Mouse (Mus musculus) common myeloid progenitor, adult 5-6 weeks (primary cell): Measurements from ENCODE around the gene Olfr1234. TPM values are rescaled to one million over a fixed set of nuclear protein-coding genes. Genes with fewer than 3 reads are reported as not detected.

Experiments
- ATAC-seq: replicated peaks from 2 replicates; pipeline ENCODE4 v1.8.0; 2016; ENCODE audit warnings: low read depth, mild to moderate bottlenecking, moderate TSS enrichment, inconsistent platforms; ENCODE audit not compliant: poor library complexity, severe bottlenecking
- total RNA-seq: library from RNA; stranded (forward); fragments of 200-1000, 187-1606 nt; gene quantifications from 2 replicates; pipeline ENCODE4 v1.2.3, GENCODE M21; 2017

Olfr1234 gene
- total RNA-seq = not detected in 2 replicates

DNA sequence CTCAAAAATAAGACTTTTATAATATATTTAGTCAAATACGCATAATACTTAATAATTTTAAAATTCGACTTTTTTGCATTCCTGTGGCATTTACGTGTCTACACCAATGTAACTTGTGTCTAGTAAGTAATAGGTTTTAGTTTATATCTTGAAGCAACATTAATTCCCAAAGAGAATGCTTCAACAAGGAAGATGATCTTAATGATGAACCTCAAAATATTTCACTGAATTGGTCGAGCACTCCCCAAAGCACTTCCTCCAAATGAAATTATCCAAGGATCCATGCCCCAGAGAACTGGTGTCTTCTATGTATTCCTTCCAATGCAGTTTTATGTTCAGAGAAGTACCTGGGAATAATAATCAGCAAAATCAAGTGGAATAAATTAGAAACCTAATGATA, at the start of gene Olfr1234:
Olfr1234 (minus strand) TSS at position 101 of the 400 bp plus-strand sequence.
- no peak for ATAC-seq

DNA sequence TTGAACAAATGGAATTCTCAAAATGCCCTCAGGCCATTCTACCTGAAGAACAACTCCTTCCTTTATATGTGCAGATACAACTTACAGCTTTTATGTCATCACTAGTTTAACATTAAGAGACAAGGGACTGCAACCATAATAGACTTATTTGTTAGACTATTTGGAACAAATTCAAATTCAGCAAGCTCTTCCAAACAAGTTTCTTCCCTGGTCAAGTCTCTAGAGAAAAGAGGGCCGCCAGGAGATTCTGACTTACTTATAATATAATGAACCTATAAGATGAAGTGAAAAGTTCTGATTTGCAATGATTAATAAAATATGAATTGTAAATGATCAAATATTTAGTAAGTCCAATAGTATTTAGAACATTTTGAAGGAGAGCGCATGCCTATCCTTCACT, 44.9 kb upstream of the Olfr1234 start, which contains the start of gene Olfr1238:
Olfr1238 (minus strand) TSS at position 101 of the 400 bp plus-strand sequence.
- no peak for ATAC-seq

DNA sequence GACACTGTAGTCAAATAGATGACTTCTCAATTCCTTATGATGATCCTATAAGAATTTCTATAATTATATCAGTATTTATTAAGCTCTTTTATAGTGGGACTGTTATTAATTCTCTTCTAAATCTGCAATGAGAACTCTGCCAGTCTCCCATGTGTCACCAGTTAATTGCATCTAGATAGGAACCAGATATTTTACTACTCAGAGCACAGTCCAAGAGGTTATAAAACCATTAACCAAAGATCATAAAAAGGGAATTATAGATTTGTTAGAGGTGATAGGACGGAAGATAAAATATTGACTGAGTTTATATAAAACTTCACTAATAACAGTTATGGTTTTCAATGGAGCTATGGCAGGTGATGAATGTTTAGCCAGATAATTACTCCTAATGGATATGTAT, 36.2 kb upstream of the Olfr1234 start:
- ATAC-seq = no peak

DNA sequence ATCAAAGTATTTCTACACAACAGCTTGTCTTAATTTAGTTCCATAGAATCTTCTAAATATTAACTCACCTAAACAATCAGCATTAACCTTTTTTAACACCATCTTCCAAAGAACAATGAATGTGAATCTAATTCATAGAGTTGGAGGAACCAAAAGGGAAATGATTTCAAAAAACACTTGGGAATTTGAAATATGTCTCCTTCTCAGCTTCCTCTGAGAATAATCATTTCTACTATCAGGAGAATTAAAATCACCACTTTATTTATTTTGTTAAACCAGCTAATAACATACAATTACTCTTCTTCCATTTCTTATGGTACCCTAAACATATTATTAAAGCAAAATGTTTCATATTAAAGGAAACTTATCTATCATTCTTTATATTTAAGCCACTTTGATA, 22.4 kb downstream of the Olfr1234 start, which contains the start of gene Olfr1233:
Olfr1233 (minus strand) TSS at position 101 of the 400 bp plus-strand sequence.
- ATAC-seq = no peak

DNA sequence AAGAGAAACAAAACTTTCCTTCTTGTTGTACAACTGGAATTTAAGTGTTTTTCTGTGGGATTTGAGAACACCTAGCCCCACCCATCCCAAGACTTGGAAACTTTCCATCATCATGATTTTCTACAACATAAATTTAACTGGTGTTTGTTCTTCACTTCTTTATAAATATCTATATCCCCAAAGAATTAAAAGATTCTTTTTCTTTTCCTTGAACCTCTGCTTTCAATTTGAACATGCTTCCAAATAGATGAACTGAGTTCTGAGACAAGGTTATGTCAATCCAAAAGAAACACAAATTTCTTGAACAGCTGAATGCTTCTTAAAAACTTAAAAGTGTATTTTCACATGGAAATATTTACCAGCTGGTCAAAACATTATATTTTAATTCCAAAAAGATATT, 35.1 kb downstream of the Olfr1234 start, which contains the start of gene Olfr1232:
Olfr1232 (minus strand) TSS at position 101 of the 400 bp plus-strand sequence.
- ATAC-seq = no peak

Other genes with a start within 250 kb of the Olfr1234 start
- gene Olfr1221, start 247.6 kb downstream of the Olfr1234 start, total RNA-seq = not detected in 2 replicates
- gene Olfr1222, start 231.8 kb downstream of the Olfr1234 start, total RNA-seq = not detected in 2 replicates
- gene Olfr1223, start 213.3 kb downstream of the Olfr1234 start, total RNA-seq = not detected in 2 replicates
- gene Olfr1224-ps1, start 200.8 kb downstream of the Olfr1234 start, total RNA-seq = not detected in 2 replicates
- gene Olfr1225, start 190.2 kb downstream of the Olfr1234 start, total RNA-seq = not detected in 2 replicates
- gene Olfr1226, start 164.8 kb downstream of the Olfr1234 start, total RNA-seq = not detected in 2 replicates
- not detected in 2 replicates for gene Olfr1228, start 110.8 kb downstream of the Olfr1234 start, total RNA-seq
- not detected in 2 replicates for gene Olfr1229, start 76.9 kb downstream of the Olfr1234 start, total RNA-seq
- gene Olfr1230, start 67.6 kb downstream of the Olfr1234 start, total RNA-seq = not detected in 2 replicates
- not detected in 2 replicates for gene Olfr1231, start 57.8 kb downstream of the Olfr1234 start, total RNA-seq
- gene Olfr1232, start 35.2 kb downstream of the Olfr1234 start, total RNA-seq = not detected in 2 replicates
- not detected in 2 replicates for gene Olfr1233, start 22.5 kb downstream of the Olfr1234 start, total RNA-seq
- not detected in 2 replicates for gene Olfr1238, start 44.8 kb upstream of the Olfr1234 start, total RNA-seq
- gene Olfr1239, start 55.5 kb upstream of the Olfr1234 start, total RNA-seq = not detected in 2 replicates
- gene Olfr1240, start 78.1 kb upstream of the Olfr1234 start, total RNA-seq = not detected in 2 replicates
- gene Olfr1241, start 122.3 kb upstream of the Olfr1234 start, total RNA-seq = not detected in 2 replicates
- not detected in 2 replicates for gene Olfr1242, start 133.5 kb upstream of the Olfr1234 start, total RNA-seq
- not detected in 2 replicates for gene Olfr1243, start 166.6 kb upstream of the Olfr1234 start, total RNA-seq
- not detected in 2 replicates for gene Olfr1245, start 213.6 kb upstream of the Olfr1234 start, total RNA-seq
- not detected in 2 replicates for gene Olfr1246, start 228.3 kb upstream of the Olfr1234 start, total RNA-seq
- not detected in 2 replicates for gene Olfr1247, start 249.3 kb upstream of the Olfr1234 start, total RNA-seq